Mouse (Mus musculus) liver, adult 2 months (tissue): ENCODE data around the gene Dnajb6. TPM values are rescaled to one million over a fixed set of nuclear protein-coding genes. Genes with fewer than 3 reads are reported as not detected.
A peak's percentile ranks its signal among the peaks of the same experiment; 100 is the strongest.

Experiments used
- DNase-seq: peaks from one replicate; pipeline ENCODE4 v3.0.0-alpha.2; 2011; ENCODE audit warnings: low read depth, low spot score; ENCODE audit errors: extremely low read depth
- H3K27ac ChIP-seq: fragments of 200-500 bp; replicated peaks from 2 replicates; pipeline ENCODE4 v1.5.1; 2012; ENCODE audit warnings: low read depth, mild to moderate bottlenecking, control low read depth, inconsistent platforms, low read length; ENCODE audit not compliant: insufficient read depth
- H3K27me3 ChIP-seq: fragments of 200-500 bp; 2 replicates; pipeline ENCODE4 v1.6.1; 2012; ENCODE audit warnings: mild to moderate bottlenecking, moderate library complexity, low read length, inconsistent platforms; ENCODE audit not compliant: control insufficient read depth, insufficient read depth
- H3K36me3 ChIP-seq: fragments of 200-500 bp; 2 replicates; pipeline ENCODE4 v1.6.1; 2012; ENCODE audit warnings: low read length, inconsistent platforms; ENCODE audit not compliant: control insufficient read depth, insufficient read depth
- H3K4me1 ChIP-seq: fragments of 200-500 bp; 2 replicates; pipeline ENCODE4 v1.6.1; 2011; ENCODE audit warnings: low read length; ENCODE audit not compliant: control insufficient read depth, insufficient read depth
- H3K4me3 ChIP-seq: fragments of 200-500 bp; 2 replicates; pipeline ENCODE4 v1.5.1; 2011; ENCODE audit warnings: low read depth, mild to moderate bottlenecking, control low read depth, low read length, moderate library complexity; ENCODE audit not compliant: insufficient read depth
- H3K79me2 ChIP-seq: fragments of 200-500 bp; 2 replicates; pipeline ENCODE4 v1.6.1; 2012; ENCODE audit warnings: inconsistent platforms, mild to moderate bottlenecking, low read length, moderate library complexity; ENCODE audit not compliant: control insufficient read depth, insufficient read depth
- H3K9ac ChIP-seq: fragments of 200-500 bp; 2 replicates; pipeline ENCODE4 v1.6.1; 2012; ENCODE audit warnings: low read depth, mild to moderate bottlenecking, control low read depth, inconsistent platforms, low read length
- CTCF ChIP-seq: fragments of 200-500 bp; IDR thresholded peaks from 2 replicates; pipeline ENCODE4 v1.5.1; 2011; ENCODE audit warnings: low read depth, low read length, control low read depth
- POLR2A ChIP-seq: fragments of 200-500 bp; IDR thresholded peaks from 2 replicates; pipeline ENCODE4 v1.6.1; 2011; ENCODE audit warnings: low read length, control low read depth; ENCODE audit not compliant: insufficient read depth; ENCODE audit errors: extremely low read depth
- WGBS: fragments of 180-500 bp; shearing (Covaris S2); methylation state at CpG from one replicate; pipeline ENCODE4 v1.1.7; 2018; 5-methylcytosine and 5-hydroxymethylcytosine counted together
- polyA plus RNA-seq: library from polyadenylated mRNA; depleted of rRNA; stranded (reverse); fragments of >200 nt; gene quantifications from 2 replicates; pipeline ENCODE4 v1.2.3, GENCODE M21; 2012
- total RNA-seq: library from RNA; depleted of rRNA; stranded (reverse); fragments of >200 nt; gene quantifications from 2 replicates; pipeline ENCODE4 v1.2.3, GENCODE M21; 2014

The Dnajb6 gene
- total and polyA plus RNA-seq, 2 experiments: 19.7 to 163 TPM

DNA sequence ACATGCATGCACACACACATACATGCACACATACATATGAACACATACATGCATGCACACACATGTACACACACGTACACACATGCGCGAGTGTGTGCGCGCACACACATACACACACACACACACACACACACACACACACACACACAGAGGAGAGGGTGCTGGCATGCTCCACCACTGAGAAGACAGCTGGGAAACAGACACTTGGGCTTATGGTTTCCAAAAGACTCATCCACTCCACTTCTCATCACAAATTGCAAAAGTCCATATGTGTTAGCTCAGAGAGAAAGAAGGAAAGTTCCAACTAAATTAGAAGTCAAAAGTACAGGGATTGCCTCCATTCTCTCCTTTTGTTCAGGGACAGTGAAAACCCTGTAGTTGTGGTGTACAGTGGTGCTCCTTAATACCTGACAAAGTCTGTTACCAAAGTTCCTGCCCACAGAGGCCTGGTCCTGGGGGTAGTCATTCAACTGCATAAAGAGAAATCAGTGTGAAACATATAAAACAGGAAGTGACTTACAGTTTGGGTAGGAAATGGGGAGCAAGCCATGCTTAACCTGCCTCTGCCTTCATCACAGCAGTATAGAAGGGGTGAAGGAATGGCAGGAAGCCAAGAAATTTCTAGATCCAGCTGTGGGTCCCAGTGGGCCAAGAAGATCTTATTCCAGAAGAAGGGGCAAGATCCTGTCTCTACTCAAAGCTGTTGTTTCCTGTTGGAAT, 81.2 kb downstream of the Dnajb6 start:
- no peaks in the 10 kb centered on the region for H3K27me3 ChIP-seq
- no peaks in the 10 kb centered on the region for H3K4me1 ChIP-seq
- H3K4me3 ChIP-seq: no peak overlapping the region
- no peaks in the 10 kb centered on the region for H3K36me3 ChIP-seq
- no peaks in the 10 kb centered on the region for H3K79me2 ChIP-seq
- DNase-seq: no peak
- no peak overlapping the region for H3K9ac ChIP-seq
- H3K27ac ChIP-seq: no peak overlapping the region
- TF ChIP-seq POLR2A (no peak), CTCF (no peak)
- 98% methylated on average over 5 of the region's 5 CpGs for WGBS

DNA sequence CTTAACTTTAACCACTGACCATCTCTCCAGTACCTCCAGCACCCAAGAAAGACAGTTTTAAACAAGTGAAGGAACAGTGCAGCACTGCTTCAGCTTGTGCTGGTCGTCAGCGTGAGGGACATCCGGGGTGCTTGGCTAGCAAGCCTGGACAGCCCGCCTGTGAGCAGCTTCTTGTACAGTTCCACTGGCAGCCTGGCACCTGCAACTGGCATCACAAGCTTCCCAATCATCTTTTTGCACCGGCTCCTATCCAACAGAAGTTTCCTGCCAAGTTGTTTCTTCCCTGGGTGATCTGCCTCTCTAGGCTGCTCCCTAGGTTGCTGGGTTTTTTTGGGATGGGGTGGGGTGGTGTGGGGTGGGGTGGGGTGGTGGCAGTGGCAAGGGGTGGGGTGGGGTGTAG, 81.9 kb downstream of the Dnajb6 start:
- H3K27ac ChIP-seq: no peak overlapping the region
- no peaks in the 10 kb centered on the region for H3K79me2 ChIP-seq
- no peaks in the 10 kb centered on the region for H3K4me1 ChIP-seq
- DNase-seq: no peak
- H3K9ac ChIP-seq: no peak overlapping the region
- TF ChIP-seq CTCF: no peak
- no peak for TF ChIP-seq POLR2A
- no peak overlapping the region for H3K4me3 ChIP-seq
- WGBS: 86% methylated on average over 5 of the region's 5 CpGs
- no peaks in the 10 kb centered on the region for H3K36me3 ChIP-seq
- no peaks in the 10 kb centered on the region for H3K27me3 ChIP-seq

DNA sequence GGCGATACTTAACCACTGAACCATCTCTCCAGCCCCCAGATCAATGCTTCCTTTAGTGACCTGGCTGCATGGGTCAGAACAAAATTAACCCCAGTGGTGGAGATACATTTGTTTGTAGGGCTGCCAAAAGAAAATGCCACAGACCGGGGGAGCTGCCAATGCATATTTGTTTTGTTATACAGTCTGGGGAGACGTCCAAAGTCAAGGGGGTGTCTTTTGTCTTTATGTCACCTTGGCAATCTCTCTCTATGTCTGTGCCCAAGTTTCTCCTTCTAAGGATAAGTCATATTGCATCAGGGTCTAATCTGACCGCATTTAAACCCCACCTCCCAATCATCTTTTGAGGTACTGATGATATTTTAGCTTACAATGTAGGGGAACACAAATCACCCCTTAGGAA, 82.8 kb downstream of the Dnajb6 start:
- Histone ChIP-seq H3K4me3 (no peak overlapping the region), H3K36me3 (no peaks in the 10 kb centered on the region), H3K9ac (no peak overlapping the region), H3K27ac (no peak overlapping the region), H3K4me1 (no peaks in the 10 kb centered on the region), H3K79me2 (no peaks in the 10 kb centered on the region), H3K27me3 (no peaks in the 10 kb centered on the region)
- no peak for DNase-seq
- 73% methylated on average over 4 of the region's 4 CpGs for WGBS
- TF ChIP-seq POLR2A: no peak
- no peak for TF ChIP-seq CTCF

DNA sequence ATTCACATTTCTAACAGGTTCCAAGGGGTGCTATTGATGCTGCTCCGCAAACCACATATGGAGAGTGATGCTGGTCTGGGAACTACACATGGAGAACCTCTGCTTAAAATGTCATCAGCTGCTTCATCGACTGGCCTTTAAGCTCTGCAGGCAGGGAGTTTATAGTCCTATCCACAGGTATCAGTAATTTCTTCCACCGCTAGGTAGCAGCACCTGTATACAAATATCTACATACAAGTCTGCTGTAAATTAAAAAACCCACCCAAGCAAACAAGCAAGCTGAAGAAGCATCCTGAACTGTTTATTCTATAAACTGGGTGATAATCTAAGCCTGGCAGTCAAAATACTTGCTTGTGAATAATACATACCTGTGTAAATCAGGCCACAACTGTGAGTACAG, 89.3 kb downstream of the Dnajb6 start:
- Histone ChIP-seq H3K9ac (no peak overlapping the region), H3K27ac (no peak overlapping the region), H3K36me3 (no peaks in the 10 kb centered on the region), H3K79me2 (no peaks in the 10 kb centered on the region), H3K27me3 (no peaks in the 10 kb centered on the region), H3K4me1 (no peaks in the 10 kb centered on the region), H3K4me3 (no peak overlapping the region)
- peak; percentile 10 for DNase-seq
- TF ChIP-seq POLR2A: no peak
- TF ChIP-seq CTCF: peak; percentile 27; the same call in 1 of the 2 replicates
- WGBS: 32% methylated on average over 3 of the region's 3 CpGs

DNA sequence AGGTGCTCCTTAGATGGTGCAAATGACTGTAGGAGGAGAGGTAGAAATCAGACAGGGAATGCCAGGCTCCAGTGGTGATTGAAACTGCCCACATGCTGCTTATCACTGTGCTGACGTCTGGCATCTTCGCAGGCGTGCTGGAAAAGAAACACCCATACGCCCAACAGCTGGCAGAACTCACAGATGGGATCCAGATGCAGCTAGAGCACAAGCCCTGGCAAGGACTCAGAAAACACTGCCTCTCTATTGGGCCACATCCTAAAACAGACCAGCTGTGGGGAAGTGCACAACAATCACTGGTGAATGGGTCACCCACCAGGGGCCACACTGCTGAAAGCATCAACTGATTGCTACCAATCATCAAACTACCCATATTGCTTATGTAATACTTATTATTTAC, 91.3 kb downstream of the Dnajb6 start:
- TF ChIP-seq CTCF (no peak), POLR2A (no peak)
- H3K36me3 ChIP-seq: no peaks in the 10 kb centered on the region

DNA sequence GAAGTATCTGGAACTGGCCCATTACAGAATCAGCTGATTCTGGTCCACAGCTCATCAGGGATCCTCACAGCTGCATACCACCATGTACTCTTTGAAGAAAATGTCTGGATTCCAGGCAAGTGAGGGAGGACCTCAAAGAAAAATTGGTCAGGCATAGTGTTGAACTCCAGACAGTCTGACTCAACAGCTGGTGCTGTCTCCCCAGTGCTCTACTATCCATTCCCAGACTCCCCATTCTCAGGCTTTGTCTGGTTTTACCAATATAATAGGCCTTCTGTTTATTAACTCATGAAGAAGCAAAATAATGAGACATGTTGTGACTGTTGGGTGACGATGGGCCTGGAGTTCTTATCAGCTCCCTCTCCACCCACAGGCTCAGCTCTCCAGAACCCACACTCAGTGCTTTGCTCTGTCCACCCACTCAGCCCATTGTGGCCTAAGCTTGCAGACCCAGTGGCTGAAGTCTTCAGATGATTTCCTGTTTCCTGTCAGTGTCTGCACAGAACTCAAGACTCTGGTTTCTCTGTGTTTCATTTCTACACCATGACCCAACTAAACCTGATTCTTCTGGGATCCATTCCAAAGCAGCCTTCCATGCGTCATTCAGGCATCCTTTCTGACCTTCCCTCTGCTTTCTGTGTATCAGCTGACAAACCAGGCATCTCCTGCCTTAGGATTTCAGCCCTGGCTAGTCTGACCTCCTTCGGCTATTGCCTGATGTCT, 107.1 kb downstream of the Dnajb6 start:
- Histone ChIP-seq H3K9ac (no peak overlapping the region), H3K27me3 (no peaks in the 10 kb centered on the region), H3K27ac (no peak overlapping the region), H3K79me2 (no peaks in the 10 kb centered on the region), H3K4me1 (no peaks in the 10 kb centered on the region), H3K36me3 (no peaks in the 10 kb centered on the region), H3K4me3 (no peak overlapping the region)
- TF ChIP-seq CTCF (no peak), POLR2A (no peak)
- peak; percentile 29 for DNase-seq
- 64% methylated on average over 3 of the region's 3 CpGs for WGBS

More for the DNA sequence above, 91.3 kb downstream of the Dnajb6 start:
- no peak overlapping the region for H3K9ac ChIP-seq
- no peaks in the 10 kb centered on the region for H3K4me1 ChIP-seq
- no peak for DNase-seq
- no peaks in the 10 kb centered on the region for H3K79me2 ChIP-seq
- H3K4me3 ChIP-seq: no peak overlapping the region
- no peaks in the 10 kb centered on the region for H3K27me3 ChIP-seq
- WGBS: 83% methylated on average over 4 of the region's 4 CpGs
- no peak overlapping the region for H3K27ac ChIP-seq
